Mouse (Mus musculus) brain, embryonic 14.5 days (tissue): ENCODE measurements around the gene Sec61b. TPM values are rescaled to one million over a fixed set of nuclear protein-coding genes. Genes with fewer than 3 reads are reported as not detected.

Experiments
- DNase-seq: peaks from one replicate; pipeline ENCODE4 v3.0.0-alpha.2; 2011; ENCODE audit warnings: low read depth
- CTCF ChIP-seq: fragments of 200-500 bp; IDR thresholded peaks from 2 replicates; pipeline ENCODE4 v1.5.1; 2012; ENCODE audit warnings: inconsistent platforms, mild to moderate bottlenecking, moderate library complexity, borderline replicate concordance; ENCODE audit not compliant: insufficient read depth, insufficient read length; ENCODE audit errors: extremely low read depth
- POLR2A ChIP-seq: fragments of 200-500 bp; IDR thresholded peaks from 2 replicates; pipeline ENCODE4 v1.6.1; 2012; ENCODE audit warnings: mild to moderate bottlenecking, inconsistent platforms, borderline replicate concordance; ENCODE audit not compliant: poor library complexity, insufficient read depth, insufficient read length, severe bottlenecking; ENCODE audit errors: extremely low read depth
- polyA plus RNA-seq: library from polyadenylated mRNA; depleted of rRNA; stranded (reverse); fragments of >200 nt; gene quantifications from 2 replicates; pipeline ENCODE4 v1.2.3, GENCODE M21; 2012; rRNA removed

The Sec61b gene
- 209 and 298 TPM in 2 replicates for polyA plus RNA-seq

- DNase-seq, result peak; percentile 100
- TF ChIP-seq POLR2A (peak; percentile 79; the same call in 1 of the 2 replicates), CTCF (no peak)
Observed at GRCm38 (mm10) chr4:47473968-47474729, at the start of gene Sec61b, which contains the start of gene Alg2. Sec61b (plus strand) TSS chr4:47474658. Alg2 (minus strand) TSS chr4:47474333.

GRCm38 (mm10) chr4:47425247-47425830, 49.1 kb upstream of the Sec61b start:
- TF ChIP-seq POLR2A, result no peak
- TF ChIP-seq CTCF, result no peak
- no peak for DNase-seq

GRCm38 (mm10) chr4:47427606-47428005, 46.9 kb upstream of the Sec61b start:
- no peak for DNase-seq
- TF ChIP-seq POLR2A, result no peak
- no peak for TF ChIP-seq CTCF

- DNase-seq, result no peak
- TF ChIP-seq POLR2A (no peak), CTCF (no peak)
Observed at GRCm38 (mm10) chr4:47430557-47430956, 43.9 kb upstream of the Sec61b start.

GRCm38 (mm10) chr4:47431081-47431480, 43.4 kb upstream of the Sec61b start:
- TF ChIP-seq POLR2A (no peak), CTCF (no peak)
- no peak for DNase-seq

GRCm38 (mm10) chr4:47432766-47433165, 41.7 kb upstream of the Sec61b start:
- TF ChIP-seq POLR2A (no peak), CTCF (no peak)
- no peak for DNase-seq

GRCm38 (mm10) chr4:47435131-47435530, 39.3 kb upstream of the Sec61b start:
- DNase-seq, result no peak
- TF ChIP-seq POLR2A (no peak), CTCF (no peak)

- TF ChIP-seq CTCF, result no peak
- no peak for TF ChIP-seq POLR2A
- no peak for DNase-seq
Observed at GRCm38 (mm10) chr4:47435566-47436360, 38.7 kb upstream of the Sec61b start.

GRCm38 (mm10) chr4:47437365-47438340, 36.8 kb upstream of the Sec61b start:
- DNase-seq, result peak; percentile 96
- peak; percentile 95 for TF ChIP-seq CTCF
- no peak for TF ChIP-seq POLR2A

GRCm38 (mm10) chr4:47438956-47439355, 35.5 kb upstream of the Sec61b start:
- TF ChIP-seq CTCF, result no peak
- no peak for TF ChIP-seq POLR2A
- DNase-seq, result no peak
